Mouse (Mus musculus) embryonic facial prominence, embryonic 10.5 days (tissue): ENCODE data around the gene Mindy4. TPM values are rescaled to one million over a fixed set of nuclear protein-coding genes. Genes with fewer than 3 reads are reported as not detected.

Experiments used
- DNase-seq: peaks from one replicate; pipeline ENCODE4 v3.0.0-alpha.2; 2017; ENCODE audit warnings: low spot score
- H3K27ac ChIP-seq: fragments of 300-500 bp; sonication (generic); replicated peaks from 2 replicates; pipeline ENCODE4 v1.5.1; 2016; ENCODE audit warnings: mild to moderate bottlenecking
- H3K27me3 ChIP-seq: fragments of 300-500 bp; sonication (generic); replicated peaks from 2 replicates; pipeline ENCODE4 v1.6.1; 2016; ENCODE audit warnings: low read depth, mild to moderate bottlenecking; ENCODE audit not compliant: poor library complexity, severe bottlenecking
- H3K36me3 ChIP-seq: fragments of 300-500 bp; sonication (generic); replicated peaks from 2 replicates; pipeline ENCODE4 v1.6.1; 2016; ENCODE audit warnings: mild to moderate bottlenecking, moderate library complexity
- H3K4me1 ChIP-seq: fragments of 300-500 bp; sonication (generic); 2 replicates; pipeline ENCODE4 v1.6.1; 2016
- H3K4me3 ChIP-seq: fragments of 300-500 bp; sonication (generic); 2 replicates; pipeline ENCODE4 v1.5.1; 2016; ENCODE audit warnings: mild to moderate bottlenecking, moderate library complexity
- H3K9me3 ChIP-seq: fragments of 300-500 bp; sonication (generic); 2 replicates; pipeline ENCODE4 v1.6.1; 2016; ENCODE audit warnings: mild to moderate bottlenecking
- WGBS: fragments of 180-500 bp; shearing (Covaris S2); methylation state at CpG from one replicate; pipeline ENCODE4 v1.1.7; 2016; 5-methylcytosine and 5-hydroxymethylcytosine counted together
- microRNA-seq: library from miRNA; unstranded; fragments of <30 nt; microRNA quantifications from one replicate; pipeline ENCODE4, GENCODE M21; 2017
- polyA plus RNA-seq: library from polyadenylated mRNA; unstranded; fragments of >200 nt; fragmentation: Nextera tagmentation; extraction: Ambion mirVana; gene quantifications from 2 replicates; pipeline ENCODE4 v1.2.1, GENCODE M21; 2016

The Mindy4 gene
- polyA plus RNA-seq, 1 experiment from 2014 or later: 24.0 TPM

DNA sequence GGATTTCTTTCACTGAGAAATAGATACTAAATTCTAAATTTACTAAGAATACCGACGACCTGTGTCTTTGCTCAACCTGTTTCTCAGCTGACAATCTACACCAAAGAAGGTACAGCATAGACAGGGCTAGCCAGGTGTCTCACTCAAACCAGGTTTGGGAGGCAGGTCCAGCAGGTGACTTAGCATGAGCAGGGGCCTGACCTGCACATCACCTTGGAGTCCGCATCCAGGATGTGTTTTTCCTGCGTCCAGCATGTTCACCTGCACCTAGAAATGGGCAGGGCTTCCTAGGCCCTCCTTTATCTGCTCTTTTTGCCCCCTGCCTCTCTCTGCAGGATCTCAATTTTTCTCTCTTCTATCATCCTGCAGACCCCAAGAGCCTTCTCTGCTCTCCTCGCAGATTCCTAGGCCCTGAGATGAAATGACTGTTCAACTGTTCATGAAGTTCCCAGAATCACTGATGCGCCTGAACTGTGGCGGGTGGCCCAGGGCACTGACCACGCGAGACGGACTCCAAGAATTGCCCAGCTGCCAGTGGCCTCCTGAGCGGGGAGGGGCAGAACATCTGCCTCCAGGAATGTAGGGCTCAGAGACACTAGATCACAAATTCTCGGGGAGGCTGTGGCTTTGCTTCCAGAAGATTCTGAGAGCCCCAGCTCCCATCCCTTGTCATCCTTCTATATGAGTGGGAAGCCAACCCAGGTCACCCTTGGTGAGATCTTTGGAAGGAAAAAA is 150.7 kb downstream of the Mindy4 start:
- H3K9me3 ChIP-seq: peaks cover 4% of the 10 kb centered on the region; the same call in 1 of the 2 replicates
- H3K27me3 ChIP-seq: no peaks in the 10 kb centered on the region
- WGBS: 81% methylated on average over 12 of the region's 12 CpGs
- DNase-seq: no peak
- peaks cover 6% of the 10 kb centered on the region; the same call in 1 of the 2 replicates for H3K4me1 ChIP-seq
- no peak overlapping the region for H3K27ac ChIP-seq
- no peak overlapping the region for H3K4me3 ChIP-seq
- H3K36me3 ChIP-seq: no peaks in the 10 kb centered on the region

DNA sequence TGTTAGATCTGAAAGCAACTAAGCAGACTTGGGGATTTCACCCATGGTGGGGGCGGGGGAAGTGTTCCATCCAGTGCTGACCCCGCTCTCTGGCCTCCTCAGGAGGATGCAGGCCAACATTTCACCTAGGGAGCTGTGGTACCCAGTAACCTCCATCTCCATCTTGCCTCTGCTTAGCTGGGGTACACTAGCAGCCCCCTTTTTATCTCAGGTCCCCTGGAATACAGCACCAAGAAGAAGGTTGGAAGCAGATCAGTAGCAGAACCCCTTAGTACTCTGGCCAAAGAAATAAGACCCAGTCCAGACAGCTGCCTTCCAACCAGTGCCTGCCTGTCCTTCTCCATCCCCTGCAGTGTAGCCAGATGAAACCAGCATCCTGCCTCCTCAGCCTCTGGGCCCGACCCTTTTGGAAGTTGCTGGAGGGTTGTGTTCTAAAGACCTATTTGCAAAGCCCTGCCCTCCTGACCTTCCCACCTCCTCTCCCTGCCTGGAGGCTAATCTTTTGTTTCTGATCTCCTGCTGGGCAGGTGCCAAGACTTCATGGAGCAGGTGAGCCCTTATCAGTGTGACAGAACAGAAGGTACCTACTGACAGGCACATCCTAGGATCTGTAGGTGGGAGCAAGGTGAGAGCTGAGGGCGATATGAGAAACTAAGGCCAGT is 151.4 kb downstream of the Mindy4 start:
- WGBS: 64% methylated on average over 4 of the region's 4 CpGs
- H3K4me3 ChIP-seq: no peak overlapping the region
- H3K27ac ChIP-seq: no peak overlapping the region
- H3K36me3 ChIP-seq: no peaks in the 10 kb centered on the region
- peaks cover 8% of the 10 kb centered on the region for H3K4me1 ChIP-seq
- no peak for DNase-seq
- H3K27me3 ChIP-seq: no peaks in the 10 kb centered on the region
- peaks cover 4% of the 10 kb centered on the region; the same call in 1 of the 2 replicates for H3K9me3 ChIP-seq

DNA sequence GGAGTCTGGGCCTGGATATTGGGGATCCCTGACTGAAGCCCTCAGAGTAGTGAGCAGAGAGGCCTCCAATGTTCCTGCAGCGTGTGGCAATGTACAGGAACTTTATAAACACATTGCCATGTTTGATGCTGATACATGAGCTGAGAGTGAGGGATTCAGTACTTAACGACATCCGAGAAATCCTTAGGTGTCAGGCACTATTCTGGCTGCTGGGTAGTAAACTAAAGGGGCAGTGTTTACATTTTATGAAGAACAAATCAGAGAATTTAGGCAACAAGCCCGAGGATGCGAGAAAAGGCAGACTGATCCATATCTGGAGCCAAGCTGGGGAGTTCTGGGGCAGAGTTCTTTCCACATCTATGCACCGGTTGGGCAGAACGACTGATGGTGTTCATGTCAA is 152.4 kb downstream of the Mindy4 start:
- H3K27ac ChIP-seq: no peak overlapping the region
- peaks cover 8% of the 10 kb centered on the region for H3K4me1 ChIP-seq
- H3K4me3 ChIP-seq: no peak overlapping the region
- no peak for DNase-seq
- no peaks in the 10 kb centered on the region for H3K36me3 ChIP-seq
- H3K27me3 ChIP-seq: no peaks in the 10 kb centered on the region
- H3K9me3 ChIP-seq: no peaks in the 10 kb centered on the region
- 86% methylated on average over 7 of the region's 7 CpGs for WGBS

DNA sequence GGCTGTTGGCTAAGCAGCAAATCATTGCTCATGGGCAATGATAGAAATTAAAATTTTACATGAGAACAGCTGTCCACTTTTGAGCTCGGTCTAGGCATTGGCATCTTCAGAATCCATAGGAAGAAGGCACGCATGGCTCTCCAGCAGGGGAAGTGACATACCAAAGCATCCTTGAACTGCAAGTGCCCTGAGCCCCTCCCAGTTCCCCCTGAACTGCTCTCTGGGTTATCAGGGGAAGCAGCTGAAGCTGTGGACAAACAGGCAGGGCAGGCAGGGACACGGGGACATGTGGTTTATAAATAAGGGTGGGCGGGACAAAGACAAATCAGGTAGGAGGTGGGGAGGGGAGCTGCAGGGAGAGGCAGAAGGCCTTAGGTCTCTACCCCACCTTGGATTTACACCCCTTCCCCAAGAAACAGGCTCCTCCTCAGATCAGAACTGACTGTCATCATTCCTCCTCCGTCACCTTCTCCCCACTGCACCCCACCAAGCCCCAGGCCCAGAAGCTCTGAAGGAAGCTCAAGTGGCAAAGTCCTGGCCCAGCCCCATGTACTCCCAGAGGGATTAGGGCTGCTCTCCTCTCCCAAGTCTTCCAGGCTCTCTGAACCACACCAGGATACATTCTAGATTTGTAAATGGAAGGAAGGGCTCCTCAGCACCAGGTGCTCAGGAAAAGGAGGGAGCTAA is 153.0 kb downstream of the Mindy4 start:
- no peak for DNase-seq
- H3K9me3 ChIP-seq: no peaks in the 10 kb centered on the region
- WGBS: 63% methylated on average over 5 of the region's 5 CpGs
- H3K27ac ChIP-seq: no peak overlapping the region
- H3K36me3 ChIP-seq: no peaks in the 10 kb centered on the region
- H3K4me3 ChIP-seq: no peak overlapping the region
- H3K4me1 ChIP-seq: peaks cover 8% of the 10 kb centered on the region
- H3K27me3 ChIP-seq: no peaks in the 10 kb centered on the region

DNA sequence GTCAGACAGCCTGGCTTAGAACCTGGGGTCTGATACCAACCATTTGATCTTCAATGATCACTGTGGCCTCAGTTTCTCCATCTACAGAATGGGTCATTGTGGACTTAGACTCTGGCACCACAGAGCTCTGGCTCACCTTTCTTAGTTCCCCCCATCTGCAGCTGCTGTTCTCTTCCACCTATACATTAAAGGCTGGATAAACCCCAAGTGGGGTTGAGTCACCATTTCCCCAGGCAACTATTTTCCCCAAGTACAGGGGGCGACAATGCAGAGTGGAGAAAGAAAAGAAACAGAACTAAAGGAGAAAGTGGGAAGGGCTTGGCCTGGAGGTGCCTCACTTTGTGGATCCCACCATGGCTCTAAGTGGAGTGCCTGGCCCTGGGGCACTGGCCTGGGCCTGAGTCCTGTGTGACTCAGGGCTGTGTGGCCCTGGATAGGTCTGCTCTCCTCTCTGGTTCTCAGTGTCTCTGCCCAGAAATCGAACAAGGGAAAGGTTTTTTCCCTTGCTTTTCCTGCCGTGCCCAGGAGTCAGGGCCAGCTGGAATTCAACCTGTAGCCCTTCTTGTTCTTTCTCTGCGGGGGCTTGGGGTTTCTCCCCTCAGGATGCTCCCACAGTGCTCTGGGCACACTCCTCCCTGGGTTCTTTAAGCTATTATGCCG is 153.9 kb downstream of the Mindy4 start:
- Histone ChIP-seq H3K4me1 (peaks cover 8% of the 10 kb centered on the region), H3K27ac (no peak overlapping the region), H3K27me3 (no peaks in the 10 kb centered on the region), H3K36me3 (no peaks in the 10 kb centered on the region), H3K9me3 (no peaks in the 10 kb centered on the region), H3K4me3 (no peak overlapping the region)
- DNase-seq: no peak
- WGBS: 66% methylated on average over 5 of the region's 5 CpGs

DNA sequence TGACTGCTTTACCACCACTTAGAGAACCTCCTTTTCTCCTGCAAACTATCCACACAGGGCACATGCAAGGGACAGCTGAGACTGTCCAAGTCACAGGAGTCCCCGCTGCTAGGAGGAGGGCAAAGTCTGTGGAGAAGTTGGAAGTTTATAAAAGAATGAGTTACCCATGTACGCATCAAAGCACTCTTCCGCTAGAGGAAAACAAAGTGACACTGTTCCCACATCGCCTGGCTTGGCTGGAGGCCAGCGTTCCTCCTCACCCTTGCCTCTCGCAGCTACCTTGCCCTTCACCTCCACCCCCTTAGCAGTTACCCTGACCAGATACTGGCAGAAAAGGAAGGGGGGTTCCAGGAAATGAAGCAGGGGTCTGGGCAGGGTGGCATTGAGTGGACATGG is 154.5 kb downstream of the Mindy4 start:
- WGBS: 67% methylated on average over 6 of the region's 6 CpGs
- no peaks in the 10 kb centered on the region for H3K27me3 ChIP-seq
- no peaks in the 10 kb centered on the region for H3K36me3 ChIP-seq
- no peak for DNase-seq
- peaks cover 8% of the 10 kb centered on the region for H3K4me1 ChIP-seq
- no peaks in the 10 kb centered on the region for H3K9me3 ChIP-seq
- H3K4me3 ChIP-seq: no peak overlapping the region
- no peak overlapping the region for H3K27ac ChIP-seq

DNA sequence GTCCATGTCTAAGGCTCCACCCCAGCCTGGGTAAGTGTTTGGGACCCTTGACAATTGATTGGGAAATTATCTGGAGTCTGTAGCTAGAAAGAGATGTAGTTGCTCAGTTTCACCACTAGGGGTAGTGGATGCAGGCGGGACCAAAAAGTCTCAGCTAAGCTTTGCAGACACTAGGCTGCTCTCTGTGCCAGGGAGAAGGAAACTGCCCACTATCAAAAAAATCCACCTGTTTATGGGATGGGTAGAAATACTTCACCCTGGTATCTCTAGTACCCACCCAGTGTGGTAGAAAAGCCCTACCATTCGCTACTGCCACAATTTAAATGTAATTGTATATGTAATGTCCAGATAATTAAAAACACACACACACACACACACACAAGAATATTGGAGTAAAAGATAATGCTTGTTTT is 155.6 kb downstream of the Mindy4 start:
- 20% methylated on average over 2 of the region's 2 CpGs for WGBS
- Histone ChIP-seq H3K27me3 (no peaks in the 10 kb centered on the region), H3K4me1 (peaks cover 8% of the 10 kb centered on the region), H3K36me3 (no peaks in the 10 kb centered on the region), H3K4me3 (no peak overlapping the region), H3K27ac (no peak overlapping the region), H3K9me3 (no peaks in the 10 kb centered on the region)
- DNase-seq: peak; percentile 47

DNA sequence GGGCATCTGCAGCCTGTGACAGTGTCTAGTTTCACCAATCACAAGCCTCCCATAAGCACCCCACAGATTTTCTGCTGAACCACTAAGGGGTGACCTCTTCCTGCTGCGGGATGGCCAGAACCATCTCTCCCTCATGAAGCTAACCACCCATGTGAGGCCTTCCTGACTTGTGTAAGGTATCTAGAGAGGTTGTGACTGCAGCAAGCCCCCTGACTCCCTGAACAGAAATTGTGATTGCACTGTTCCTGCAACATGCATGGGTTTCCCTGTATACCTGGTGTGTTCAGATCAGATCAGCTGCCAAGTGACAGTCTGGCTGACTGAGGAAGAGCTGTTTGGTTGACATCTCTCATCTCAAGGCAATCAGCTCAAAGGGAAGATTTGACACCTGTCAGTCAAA is 159.5 kb downstream of the Mindy4 start:
- DNase-seq: no peak
- 96% methylated on average over 1 of the region's 1 CpGs for WGBS

DNA sequence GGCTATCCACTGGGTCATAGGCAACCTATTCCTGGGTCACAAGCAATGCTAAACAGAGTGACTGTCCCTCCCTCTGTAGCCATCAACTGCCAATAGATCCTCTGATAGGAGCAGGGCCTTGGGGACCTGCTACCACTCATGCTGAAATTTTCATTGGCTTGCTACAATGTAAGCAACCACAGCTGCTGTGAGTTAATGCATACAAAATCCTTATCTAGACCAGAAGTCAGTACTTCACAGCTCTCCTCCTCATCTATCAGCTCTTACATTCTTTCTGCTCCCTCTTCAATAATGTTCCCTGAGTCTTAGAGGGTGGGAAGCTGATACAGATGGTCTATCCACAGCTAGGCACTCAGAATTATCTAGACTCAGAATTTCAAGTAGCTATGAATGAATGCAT is 163.9 kb downstream of the Mindy4 start:
- no peaks in the 10 kb centered on the region for H3K9me3 ChIP-seq
- no peaks in the 10 kb centered on the region for H3K36me3 ChIP-seq
- no peak overlapping the region for H3K27ac ChIP-seq
- DNase-seq: no peak
- H3K4me3 ChIP-seq: no peak overlapping the region
- no peaks in the 10 kb centered on the region for H3K27me3 ChIP-seq
- no peaks in the 10 kb centered on the region for H3K4me1 ChIP-seq

More for the DNA sequence above, 159.5 kb downstream of the Mindy4 start:
- H3K36me3 ChIP-seq: no peaks in the 10 kb centered on the region
- no peaks in the 10 kb centered on the region for H3K27me3 ChIP-seq
- H3K27ac ChIP-seq: no peak overlapping the region
- H3K4me1 ChIP-seq: peaks cover 5% of the 10 kb centered on the region
- no peaks in the 10 kb centered on the region for H3K9me3 ChIP-seq
- H3K4me3 ChIP-seq: no peak overlapping the region

Small RNAs within 50 kb of the gene (microRNA-seq; reads per million reads assigned to microRNA genes)
- gene Gm25458: not detected

Other genes starting within 250 kb of the Mindy4 start
- 1.2 and 1.4 TPM in 2 replicates for gene Nod1, start 230.8 kb upstream of the Mindy4 start, polyA plus RNA-seq
- gene Ggct, start 210.4 kb upstream of the Mindy4 start, polyA plus RNA-seq: 9.5 and 13.9 TPM in 2 replicates
- 203 and 223 TPM in 2 replicates for gene Gars, start 165.4 kb upstream of the Mindy4 start, polyA plus RNA-seq
- 0.12 and 0.55 TPM in 2 replicates for gene Crhr2, start 70.4 kb upstream of the Mindy4 start, polyA plus RNA-seq
- gene Inmt, start 28.3 kb upstream of the Mindy4 start, polyA plus RNA-seq: 3.8 and 4.7 TPM in 2 replicates
- 0.29 and 0.76 TPM in 2 replicates for gene Aqp1, start 133.0 kb downstream of the Mindy4 start, polyA plus RNA-seq
- gene Ghrhr, start 172.9 kb downstream of the Mindy4 start, polyA plus RNA-seq: not detected in 2 replicates
- 4.4 and 9.7 TPM in 2 replicates for gene Adcyap1r1, start 248.6 kb downstream of the Mindy4 start, polyA plus RNA-seq